Mouse (Mus musculus) adrenal gland, postnatal 10 days (tissue): ENCODE results near the gene Stard7. TPM values are rescaled to one million over a fixed set of nuclear protein-coding genes. Genes with fewer than 3 reads are reported as not detected.
"Not testable (repeated sequence)": the region's sequence is repeated elsewhere in the genome, so short reads cannot be mapped to it uniquely, and the experiment has no call there.

Experiments used
- DNase-seq: peaks from one replicate; pipeline ENCODE4 v3.0.0; 2021; ENCODE audit warnings: mixed read lengths
- total RNA-seq, 2 experiments: library from RNA; stranded (reverse); gene quantifications; 2 replicates each; pipeline ENCODE4 v1.2.3; 2021

Gene Stard7
- total RNA-seq, 2 experiments from 2014 or later, result 143 to 175 TPM

DNA sequence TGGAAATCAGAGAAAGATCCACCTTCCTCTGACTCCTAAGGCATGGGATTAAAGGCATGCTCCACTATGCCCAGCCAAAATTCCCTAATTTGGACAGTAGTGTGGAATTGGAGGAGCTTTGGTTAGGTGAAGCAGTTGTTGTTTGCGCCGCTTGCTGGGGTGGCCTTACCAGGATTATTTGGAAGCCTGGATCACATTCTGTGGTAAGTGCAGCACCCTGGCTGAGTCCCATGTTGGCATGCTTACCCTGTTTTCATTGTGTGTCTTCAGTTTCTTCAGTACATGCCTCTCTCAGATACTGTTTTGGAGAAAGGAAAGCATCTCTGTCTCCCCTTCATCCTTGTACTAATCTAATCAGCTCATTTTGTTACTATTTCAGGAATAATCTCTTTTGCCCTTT is 4.6 kb downstream of the Stard7 start:
- DNase-seq, result no peak

- no peak for DNase-seq
Observed at GRCm38 (mm10) chr2:127275551-127276320, 5.7 kb downstream of the Stard7 start.

GRCm38 (mm10) chr2:127278162-127278561 is 8.1 kb downstream of the Stard7 start:
- DNase-seq, result no peak

DNA sequence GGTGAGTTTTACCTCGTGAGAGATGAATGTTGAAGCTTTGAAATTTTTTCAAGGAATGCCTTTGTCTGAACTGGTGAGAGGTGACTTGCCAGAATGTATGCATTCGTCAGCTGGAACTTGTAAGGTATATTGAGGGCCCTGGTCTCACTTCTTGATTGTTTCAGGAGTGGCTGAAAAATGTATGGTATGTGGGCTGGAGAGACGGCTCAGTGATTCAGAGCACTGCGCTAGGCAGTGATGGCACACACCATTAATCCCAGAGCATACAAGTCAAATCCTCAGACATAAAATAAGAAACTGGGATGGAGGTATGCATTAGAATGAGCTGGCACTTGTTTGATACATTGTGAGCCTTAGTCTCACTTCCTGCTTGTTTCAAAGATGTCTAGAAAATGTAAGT is 22.2 kb downstream of the Stard7 start:
- no peak for DNase-seq

- DNase-seq, result no peak
Observed at GRCm38 (mm10) chr2:127297001-127297805, 27.2 kb downstream of the Stard7 start.

GRCm38 (mm10) chr2:127298056-127298455 is 28.0 kb downstream of the Stard7 start:
- no peak for DNase-seq

DNA sequence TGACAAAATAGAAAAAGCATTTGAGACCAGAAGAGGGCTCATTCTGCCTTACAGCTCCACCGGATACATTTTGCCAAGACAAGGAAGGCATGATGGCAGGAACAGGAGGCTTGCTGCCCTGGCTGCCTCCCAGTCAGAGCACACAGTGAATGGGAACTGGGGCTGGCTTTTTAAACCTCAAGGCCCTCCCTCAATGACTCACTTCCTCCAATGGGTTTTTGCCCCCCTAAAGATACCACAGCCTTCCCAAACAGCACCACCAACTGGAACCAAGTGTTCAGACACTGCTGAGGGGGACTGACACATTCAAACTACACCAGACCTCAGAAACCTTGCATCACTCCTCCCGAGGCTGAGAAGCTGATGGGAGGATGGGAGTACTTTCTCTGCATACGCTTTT is 30.7 kb downstream of the Stard7 start:
- DNase-seq, result no peak

GRCm38 (mm10) chr2:127301883-127302282 is 31.9 kb downstream of the Stard7 start:
- no peak for DNase-seq

- not testable (repeated sequence) for DNase-seq
Observed at GRCm38 (mm10) chr2:127304192-127304591, 34.2 kb downstream of the Stard7 start.

DNA sequence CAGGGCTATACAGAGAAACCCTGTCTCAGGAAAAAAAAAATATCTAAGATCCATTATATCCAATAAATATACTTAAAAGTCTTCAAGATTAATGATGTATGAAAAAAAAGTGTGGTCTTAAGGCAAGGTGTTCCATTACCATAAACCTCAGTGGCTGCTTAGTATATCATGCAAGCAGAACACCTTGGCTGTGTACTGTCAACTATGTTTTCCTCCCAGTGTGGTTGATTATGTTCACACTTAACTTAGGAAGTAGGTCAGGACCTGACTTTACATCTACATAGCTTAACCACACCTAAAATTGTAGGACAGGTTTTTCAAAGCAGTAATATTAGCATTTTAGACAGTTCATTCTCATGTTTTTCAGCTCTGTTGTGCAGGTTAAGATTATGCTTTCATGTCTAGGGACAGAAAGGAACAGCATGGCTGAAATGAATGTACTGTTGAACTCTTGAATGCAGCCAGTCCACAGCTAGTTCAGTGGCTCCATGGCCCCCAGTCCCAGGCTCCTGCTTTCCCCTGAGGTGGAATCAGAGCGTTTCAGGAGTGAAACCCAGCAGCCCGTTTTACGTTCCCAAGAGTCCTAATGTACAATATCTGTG is 34.7 kb downstream of the Stard7 start:
- DNase-seq, result no peak

DNA sequence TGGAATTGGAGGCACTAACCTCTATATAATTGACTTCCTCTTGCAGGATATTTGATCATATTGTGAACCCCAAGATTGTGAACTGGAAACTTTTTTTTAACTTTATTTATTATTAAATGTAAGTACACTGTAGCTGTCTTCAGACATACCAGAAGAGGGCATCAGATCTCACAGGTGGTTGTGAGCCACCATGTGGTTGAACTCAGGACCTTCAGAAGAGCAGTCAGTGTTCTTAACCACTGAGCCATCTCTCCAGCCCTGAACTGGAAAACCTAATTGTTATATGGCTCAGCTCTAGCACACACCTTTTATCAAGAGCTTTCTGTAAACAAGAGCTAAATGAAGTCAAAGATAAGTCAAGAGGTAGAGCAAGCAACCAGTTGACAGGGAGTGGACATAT is 36.1 kb downstream of the Stard7 start:
- no peak for DNase-seq

DNA sequence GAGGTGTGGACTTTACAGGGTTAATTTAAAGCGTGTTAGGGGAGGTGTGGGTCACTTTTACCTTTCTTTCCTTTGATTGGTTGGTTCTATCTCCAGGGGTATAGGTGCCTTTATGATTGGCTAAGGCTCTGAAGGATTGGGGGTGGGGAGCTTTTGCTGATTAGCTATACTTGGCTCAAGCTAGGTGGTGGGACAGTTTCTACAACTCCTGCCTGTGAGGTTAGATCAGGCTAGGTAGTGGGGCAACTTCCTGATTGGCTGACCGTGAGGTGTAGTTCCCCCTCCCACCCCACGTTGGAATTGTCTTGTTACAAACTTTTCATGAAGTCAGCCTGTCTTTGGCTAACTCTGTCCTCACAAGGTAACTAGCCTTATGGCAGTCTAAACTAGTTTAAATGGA is 37.2 kb downstream of the Stard7 start:
- no peak for DNase-seq

- DNase-seq, result no peak
Observed at GRCm38 (mm10) chr2:127308660-127309059, 38.6 kb downstream of the Stard7 start.

DNA sequence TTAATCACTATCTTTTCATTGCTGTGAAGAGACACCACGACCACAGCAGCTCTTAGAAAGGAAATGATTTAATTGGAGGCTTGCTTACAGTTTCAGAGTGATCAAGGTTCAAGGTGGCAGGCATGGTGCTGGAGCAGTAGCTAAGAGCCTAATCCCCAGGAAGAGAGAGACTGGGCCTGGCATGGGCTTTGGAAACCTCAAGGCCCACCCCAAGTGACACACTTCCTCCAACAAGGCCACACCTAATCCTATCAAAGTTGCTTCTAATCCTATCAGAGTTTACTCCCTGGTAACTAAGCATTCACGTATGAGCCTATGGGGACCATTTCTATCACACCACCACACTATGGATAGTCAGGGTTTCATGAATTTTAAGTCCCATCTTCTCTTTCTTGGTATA is 40.2 kb downstream of the Stard7 start:
- no peak for DNase-seq

GRCm38 (mm10) chr2:127310685-127311084 is 40.7 kb downstream of the Stard7 start:
- no peak for DNase-seq

- no peak for DNase-seq
Observed at GRCm38 (mm10) chr2:127311193-127311592, 41.2 kb downstream of the Stard7 start.

DNA sequence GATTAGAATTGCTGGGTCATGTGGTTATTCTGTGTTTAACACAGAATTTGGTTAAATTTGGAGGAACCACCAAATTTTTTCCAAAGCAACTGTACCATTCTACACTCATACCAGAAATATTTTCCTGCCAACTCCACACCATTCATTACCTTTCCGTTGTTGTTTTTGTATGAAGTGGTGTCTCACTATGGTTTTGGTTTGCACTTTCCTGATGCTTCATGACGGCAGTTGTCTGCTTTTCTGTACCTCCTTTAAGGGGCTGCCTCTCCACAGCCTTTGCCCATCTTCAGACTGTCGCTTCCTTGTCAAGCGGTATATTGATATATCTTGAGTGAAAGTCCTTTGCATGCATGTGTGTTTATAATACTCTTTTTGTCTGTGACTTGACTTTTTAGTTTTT is 42.8 kb downstream of the Stard7 start:
- no peak for DNase-seq

- no peak for DNase-seq
Observed at GRCm38 (mm10) chr2:127313878-127314277, 43.9 kb downstream of the Stard7 start.

DNA sequence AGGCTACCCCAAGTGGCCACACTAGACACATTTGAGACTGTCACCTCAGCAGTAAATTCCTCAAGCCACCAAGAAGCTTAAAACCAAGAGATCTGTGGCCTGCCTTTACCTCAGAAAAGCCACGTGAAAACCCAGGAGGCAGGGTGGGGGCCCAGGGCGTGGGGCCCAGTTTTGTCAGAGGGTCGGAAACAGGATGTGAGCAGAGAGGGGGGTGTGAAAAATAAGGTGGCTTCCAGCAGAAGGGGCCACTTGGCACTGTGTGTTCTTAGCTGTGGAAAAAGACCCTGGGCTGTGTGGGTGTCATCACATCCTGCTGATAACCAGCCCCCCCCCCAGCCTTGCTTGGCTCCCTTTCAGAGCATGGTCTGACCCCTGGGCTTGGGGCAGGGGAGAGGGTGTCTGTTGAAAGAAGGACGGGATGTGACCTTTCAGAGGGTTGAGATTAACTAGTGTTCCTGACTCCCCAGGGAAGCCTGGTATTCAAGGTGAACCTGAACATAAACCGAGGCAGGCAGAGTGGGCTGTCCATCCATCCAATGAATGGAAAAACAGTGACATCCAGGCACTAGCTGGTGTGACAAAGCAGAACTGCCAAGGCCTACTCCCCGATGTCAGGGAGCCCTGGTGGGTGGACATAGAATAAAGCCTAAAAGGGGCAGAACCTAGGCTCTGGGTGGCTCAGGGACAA is 44.6 kb downstream of the Stard7 start:
- DNase-seq, result no peak

DNA sequence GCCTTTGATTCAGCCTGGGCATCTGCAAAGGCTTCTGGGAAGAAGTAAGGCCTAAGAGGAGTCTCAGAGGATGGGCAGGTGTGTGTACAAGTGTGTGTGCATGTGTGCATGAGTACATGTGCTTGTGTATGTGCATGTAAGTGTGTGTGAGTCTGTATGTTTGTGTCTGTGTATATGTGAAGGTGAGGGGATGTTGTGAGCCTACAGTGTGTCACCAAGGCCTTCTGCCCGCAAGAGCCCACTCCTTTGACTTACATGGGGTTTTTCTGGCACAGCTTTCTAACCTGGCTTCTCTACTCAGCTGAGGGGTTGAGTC is 45.1 kb downstream of the Stard7 start:
- no peak for DNase-seq

DNA sequence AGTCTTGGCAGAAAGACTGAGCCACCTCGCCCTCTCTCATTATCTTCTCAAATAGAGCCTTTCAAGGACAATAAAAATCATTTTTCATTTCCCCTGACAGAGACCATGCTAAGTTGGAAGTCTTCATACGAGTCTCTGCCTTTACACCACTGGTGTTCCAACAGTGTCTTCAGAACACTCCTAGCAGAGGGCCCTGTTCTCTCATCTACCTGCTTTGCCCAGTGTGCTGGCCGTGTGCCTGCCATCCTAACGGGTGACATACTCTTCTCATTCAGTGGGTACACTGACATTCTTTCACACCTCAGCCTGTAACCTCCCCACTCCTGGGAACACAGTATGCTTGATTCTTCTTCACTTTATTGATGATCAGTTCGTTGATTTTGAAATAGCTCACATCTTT is 46.4 kb downstream of the Stard7 start:
- no peak for DNase-seq

DNA sequence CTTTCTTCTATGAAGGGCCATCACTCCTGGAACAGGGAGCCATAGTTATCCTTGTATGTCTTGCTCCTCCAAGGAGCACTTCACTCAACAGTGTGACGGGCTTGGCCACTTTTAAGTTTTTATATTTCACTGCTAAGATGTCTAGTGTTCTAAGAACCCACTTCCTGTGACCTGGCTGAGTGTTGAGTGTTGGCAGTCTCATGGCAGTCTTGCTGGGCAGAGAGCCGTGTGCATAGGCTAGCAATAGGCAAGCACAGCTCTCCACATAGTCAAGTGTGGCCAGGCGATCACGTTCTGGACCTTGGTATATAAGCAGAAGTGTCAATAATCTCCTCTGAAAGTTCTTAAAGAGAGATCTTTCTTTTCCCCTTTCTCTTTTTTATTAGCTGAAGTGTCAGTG is 48.1 kb downstream of the Stard7 start:
- no peak for DNase-seq

DNA sequence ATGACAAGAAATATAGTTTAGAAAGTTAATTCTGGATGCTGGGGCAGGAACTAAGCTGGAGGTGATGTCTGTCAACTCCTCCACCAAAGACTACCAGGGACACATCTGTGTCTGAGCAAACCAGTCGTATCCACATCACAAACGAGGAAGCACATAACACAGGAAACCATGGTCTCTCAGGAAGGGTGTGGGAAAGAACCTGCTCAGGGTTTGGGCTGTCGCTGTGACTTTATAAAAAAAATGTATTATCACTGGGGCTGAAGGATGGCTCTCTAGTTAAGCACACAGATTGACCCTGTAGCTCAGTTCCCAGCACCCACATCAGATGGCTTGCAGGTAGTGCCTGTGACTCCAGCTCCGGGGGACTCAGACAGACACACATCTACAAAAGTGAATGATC is 49.1 kb downstream of the Stard7 start:
- no peak for DNase-seq
